Mouse (Mus musculus) olfactory bulb, adult 2 months (tissue): ENCODE measurements around the gene Fkbp4.

ENCODE experiments used
- CTCF ChIP-seq: fragments of 200-500 bp; IDR thresholded peaks from 2 replicates; pipeline ENCODE4 v1.5.1; 2012; ENCODE audit warnings: low read depth, mild to moderate bottlenecking, low read length, moderate library complexity; ENCODE audit not compliant: insufficient read depth
- POLR2A ChIP-seq: fragments of 200-500 bp; IDR thresholded peaks from 2 replicates; pipeline ENCODE4 v1.6.1; 2012; ENCODE audit warnings: mild to moderate bottlenecking, low read depth, low read length, moderate library complexity; ENCODE audit not compliant: insufficient read depth

DNA sequence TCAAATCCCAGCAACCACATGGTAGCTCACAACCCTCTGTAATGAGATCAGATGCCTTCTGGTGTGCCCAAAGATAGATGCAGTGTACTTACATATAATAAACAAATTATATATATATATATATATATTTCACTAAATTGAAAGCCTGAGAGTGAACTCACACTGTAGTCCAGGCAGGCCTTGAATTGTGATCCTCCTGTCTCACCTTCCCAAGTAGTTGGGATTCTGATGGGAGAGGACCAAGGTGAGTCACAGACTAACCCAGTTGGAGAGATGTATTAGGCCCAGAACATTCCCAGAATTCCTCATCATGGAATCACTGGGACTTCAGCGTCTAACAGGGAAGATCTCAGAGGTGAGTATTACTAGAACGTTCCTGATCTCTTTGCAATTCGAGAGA, 39.5 kb downstream of the Fkbp4 start, which contains the start of gene Nrip2:
- TF ChIP-seq CTCF (no peak), POLR2A (no peak)
